Mouse (Mus musculus): ENCODE measurements around the gene Rprm. TPM values are rescaled to one million over a fixed set of nuclear protein-coding genes. Genes with fewer than 3 reads are reported as not detected.

Gene Rprm
- total RNA-seq (2021), result 10 to 100 TPM; 73.1 to 83.3 TPM
- long read RNA-seq, experiment 1, transcript Rprm-201 (1 exons, 1,460 nt), result major isoform, 70 of 70 reads
- long read RNA-seq, experiment 1, partial matches to known transcripts, result 0 of 70 reads
- long read RNA-seq, experiment 1, other reads (novel, unspliced or antisense), result 0 of 70 reads
- long read RNA-seq, experiment 2, transcript Rprm-201 (1 exons, 1,460 nt), result major isoform, 47 of 47 reads
- long read RNA-seq, experiment 2, partial matches to known transcripts, result 0 of 47 reads
- long read RNA-seq, experiment 2, other reads (novel, unspliced or antisense), result 0 of 47 reads

DNA sequence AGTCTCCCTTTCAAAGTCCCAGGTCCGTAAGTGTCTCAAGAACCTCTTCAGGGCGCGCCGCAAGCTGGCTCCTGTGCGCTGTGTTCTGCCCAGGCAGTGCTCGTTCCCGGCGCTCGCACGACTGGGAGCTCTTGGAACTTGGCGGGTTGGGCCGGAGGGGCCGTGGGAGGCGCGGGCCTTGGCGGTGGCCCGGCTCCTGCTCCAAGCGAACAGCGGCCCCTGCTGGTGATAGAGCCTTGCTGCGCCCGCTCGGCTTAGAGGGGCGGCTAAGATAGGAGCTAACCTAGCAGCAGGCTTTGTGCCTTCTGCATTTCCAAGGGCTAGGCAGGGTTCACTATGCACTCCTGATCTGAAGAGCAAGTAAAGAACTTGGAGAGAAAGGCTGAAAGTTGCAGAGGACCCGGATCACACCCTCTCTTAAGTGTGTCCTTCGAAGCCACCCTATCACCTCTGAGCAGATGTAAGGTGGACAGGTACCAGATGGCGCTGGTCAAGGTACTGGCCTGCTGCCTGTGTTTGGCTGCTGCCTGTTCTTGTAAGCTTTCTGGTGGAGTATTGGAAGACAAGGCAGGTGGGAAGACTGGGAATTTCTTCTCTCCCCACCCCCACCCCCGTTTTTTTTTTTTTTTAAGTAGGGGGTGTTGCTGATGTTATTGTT is at the start of gene Rprm:
Rprm (minus strand) TSS at position 123 of the 658 bp plus-strand sequence.
- DNase-seq (ENCODE audit: low spot score in 2 of 2), result peak; percentile 93 to 98

DNA sequence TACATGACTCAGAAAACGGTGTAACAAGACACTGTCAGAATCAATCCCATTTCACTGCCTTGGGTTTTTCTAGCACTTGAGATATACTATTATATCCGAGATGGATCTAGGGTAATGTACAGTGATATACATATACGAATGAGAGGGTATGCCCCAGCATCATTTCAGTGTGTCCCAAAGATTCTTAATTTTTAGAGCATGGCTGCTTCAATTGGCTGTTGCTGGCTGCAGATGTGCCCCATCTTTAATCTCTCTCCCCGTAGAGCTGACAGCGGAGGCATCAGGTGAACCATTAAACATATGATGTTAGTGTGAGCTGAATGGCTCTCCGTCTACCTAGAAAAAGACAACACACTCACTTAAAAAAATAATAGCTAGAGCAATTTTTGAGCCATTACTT is 34.0 kb upstream of the Rprm start:
- no peak for DNase-seq (ENCODE audit: low spot score in 2 of 2)

DNA sequence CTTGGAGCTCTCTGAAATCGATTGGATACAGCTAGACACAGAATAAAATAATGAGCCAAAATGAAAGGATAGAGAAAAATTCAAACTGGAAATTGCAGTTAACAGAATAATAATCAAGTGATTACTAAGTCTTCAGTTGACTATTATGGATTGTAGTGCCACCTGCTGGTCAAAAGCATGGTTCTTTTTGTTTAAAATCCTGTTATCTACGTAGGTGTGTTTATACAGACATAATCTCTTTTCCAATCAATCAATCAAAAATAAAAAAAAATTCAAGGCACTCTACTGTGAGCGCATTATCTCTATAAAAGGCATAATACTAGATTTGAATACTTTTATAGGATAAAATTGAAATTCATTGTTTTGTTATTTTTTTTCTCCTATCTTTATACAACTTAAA is 33.5 kb upstream of the Rprm start:
- peak; percentile 12 to 56 for DNase-seq (ENCODE audit: low spot score in 2 of 2)

DNA sequence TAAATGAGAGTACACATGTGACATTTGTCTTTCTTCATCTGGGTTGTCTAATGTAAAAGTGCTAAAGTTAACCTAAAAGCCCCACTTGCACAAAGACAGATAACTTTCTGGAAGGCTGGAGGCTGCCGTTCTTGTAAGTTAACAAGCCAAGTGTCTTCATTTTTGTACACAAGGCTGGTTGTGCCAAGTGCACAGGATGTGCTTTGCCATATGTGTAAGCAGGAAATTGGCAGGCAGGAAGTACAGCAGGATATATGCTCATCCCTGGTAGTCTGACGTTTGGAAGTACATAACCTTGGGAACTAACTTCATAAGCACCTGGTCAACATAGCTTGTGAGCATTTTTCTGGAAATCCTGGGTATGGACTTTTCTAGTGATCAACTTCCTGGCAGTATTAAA is 25.9 kb upstream of the Rprm start:
- no peak for DNase-seq (ENCODE audit: low spot score in 2 of 2)

DNA sequence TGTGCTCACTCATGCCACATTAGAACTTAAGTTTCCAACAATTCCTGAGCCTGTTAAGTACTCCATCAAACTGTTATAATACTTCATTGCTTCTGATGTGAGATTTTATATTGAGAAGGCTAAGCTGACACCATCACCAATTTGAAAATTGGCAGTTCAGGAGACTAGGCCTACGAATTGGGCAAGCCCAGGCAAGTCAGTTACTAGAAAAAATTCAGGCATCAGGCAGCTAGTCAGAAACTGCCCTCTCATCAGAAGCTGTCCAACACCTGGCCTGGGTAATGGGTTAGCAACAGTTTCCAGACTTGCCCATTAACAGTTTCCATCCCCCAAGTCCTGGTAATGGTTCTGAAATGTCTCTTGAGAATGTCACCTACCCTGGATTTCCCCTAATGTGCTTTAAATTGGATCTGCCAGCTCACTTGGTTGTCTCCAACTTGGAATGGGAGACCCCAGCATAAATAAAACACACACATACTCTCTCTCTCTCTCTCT is 20.9 kb upstream of the Rprm start:
- no peak for DNase-seq (ENCODE audit: low spot score in 2 of 2)

DNA sequence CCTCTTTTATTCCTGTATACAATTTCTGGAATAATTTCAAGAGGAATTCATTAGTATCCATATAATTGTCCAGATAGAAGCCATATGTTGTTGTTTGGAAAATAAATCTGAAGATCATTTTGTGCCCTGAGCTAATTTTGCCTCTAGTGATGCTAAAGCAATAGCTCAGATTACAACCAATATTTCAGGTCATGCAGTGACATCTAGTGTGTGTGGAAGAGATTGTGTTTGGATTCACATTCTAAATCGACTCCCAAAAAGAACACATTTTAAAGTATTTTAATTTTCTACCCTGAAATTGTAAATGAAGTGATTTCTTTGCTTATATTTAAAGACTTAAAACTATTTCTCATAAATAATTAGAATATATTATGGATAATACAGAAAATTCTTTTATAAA is 14.6 kb upstream of the Rprm start:
- no peak for DNase-seq (ENCODE audit: low spot score in 2 of 2)

DNA sequence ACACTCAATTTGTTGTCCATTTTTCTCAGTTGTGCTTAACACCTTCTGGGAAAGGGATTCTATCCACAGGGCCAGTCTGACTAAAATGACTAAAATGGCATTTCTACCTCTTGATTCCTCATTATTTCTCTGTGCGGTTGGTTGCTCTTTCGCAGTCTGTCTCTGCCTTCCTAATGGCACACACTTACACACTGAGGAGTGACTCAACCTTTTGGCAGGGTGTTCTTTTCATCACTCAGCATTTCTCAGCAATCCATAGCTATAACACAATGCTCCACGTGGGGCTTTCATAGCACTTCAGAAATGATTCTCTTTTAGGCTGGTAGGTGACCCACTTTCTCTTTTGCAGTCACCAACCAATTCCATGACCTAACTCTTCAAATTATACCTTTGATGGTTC is 7.3 kb upstream of the Rprm start:
- no peak for DNase-seq (ENCODE audit: low spot score in 2 of 2)

DNA sequence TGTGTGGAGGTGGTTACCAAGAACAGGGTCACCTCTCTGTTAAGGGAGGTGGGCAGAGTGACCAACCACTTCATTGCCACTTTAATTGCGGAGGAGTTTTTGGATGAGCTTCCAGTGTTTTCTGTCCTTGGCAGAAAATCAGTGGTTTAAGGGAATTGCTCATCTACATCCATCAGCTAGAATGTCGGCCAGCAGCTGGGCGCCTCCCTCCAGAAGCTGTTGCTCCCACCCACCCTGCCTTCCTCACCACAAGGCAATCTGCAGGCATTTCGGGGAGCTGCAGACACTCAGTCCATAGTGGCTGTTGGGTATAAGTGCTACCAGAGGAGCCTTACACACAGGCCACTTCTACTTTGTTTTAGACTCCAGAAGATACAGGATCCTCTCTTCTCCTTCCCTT is 902 bp upstream of the Rprm start:
- peak; percentile 47 to 59 for DNase-seq (ENCODE audit: low spot score in 2 of 2)

DNA sequence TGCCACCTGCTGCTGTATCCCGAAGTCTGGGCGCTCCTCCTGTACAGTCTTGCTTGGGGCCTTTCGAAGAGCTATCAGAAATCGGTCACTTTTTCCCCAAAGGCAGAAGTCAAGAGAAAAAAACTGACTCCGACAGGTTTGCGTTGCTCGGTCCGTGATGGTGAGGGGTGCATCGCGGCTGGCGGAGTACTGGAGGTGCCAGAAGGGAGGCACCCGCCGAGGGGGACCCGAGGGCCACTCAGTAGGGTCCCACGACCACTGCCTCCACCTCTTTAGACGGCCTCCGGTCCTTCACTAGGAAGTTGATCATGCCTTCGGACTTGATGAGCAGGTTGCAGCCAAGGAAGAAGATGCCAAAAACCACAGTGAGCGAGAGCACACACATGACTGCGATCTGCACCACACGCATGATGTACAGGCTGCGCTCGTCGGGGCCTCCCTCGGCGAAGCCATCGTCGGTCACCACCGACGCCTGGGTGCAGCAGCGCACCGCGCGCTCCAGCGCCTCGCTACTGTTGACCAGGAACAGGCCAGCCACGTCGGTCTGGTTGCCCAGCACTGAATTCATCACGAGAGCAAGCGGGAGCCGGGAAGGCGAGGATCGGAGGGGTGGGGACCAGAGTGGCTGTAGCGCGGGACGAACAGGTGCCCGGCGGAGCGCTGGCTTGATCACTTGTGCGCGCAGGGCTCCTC is 469 bp downstream of the Rprm start:
- DNase-seq (ENCODE audit: low spot score in 2 of 2), result no peak

DNA sequence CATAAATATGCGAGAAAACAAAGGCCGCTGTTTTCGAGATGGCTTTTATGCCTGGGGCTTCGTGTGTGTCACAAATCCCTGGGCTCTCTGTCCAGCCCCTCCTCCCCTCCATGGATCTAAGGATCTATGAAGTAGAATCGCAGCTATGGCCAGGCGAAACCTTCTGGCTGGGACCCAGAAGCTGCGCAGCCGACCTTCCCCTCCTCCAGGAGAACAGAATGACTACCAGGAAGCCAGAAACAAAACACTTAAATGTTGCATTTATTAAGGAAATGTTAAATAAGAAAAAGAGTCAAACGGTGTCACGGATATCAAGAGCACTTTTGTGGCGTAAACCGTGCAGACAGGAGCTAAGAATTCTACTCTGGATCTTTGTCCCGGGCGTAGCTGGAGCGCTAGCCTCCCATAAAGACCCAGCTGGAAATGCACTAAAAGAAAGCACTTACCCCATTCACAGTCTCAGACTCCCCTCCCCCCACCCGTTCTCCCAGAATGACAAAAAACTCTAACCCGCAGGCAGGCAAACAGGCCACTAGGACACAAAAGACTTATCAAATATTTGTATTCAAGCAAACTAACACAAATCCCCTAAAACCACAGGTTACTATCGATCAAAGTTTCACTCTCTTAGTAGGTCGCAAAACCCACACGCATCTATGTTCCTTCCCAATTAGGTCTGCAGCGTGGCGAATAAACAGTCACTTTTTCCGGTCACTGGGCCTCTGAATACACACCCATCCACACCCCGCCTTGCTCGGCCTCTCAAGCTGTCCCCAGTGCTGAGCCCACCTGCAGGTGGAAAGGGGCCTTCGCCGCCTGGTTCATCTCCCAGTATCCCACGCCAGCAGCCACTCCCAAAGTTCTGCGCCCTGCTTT is 1.3 kb downstream of the Rprm start:
- DNase-seq (ENCODE audit: low spot score in 2 of 2), result no peak

DNA sequence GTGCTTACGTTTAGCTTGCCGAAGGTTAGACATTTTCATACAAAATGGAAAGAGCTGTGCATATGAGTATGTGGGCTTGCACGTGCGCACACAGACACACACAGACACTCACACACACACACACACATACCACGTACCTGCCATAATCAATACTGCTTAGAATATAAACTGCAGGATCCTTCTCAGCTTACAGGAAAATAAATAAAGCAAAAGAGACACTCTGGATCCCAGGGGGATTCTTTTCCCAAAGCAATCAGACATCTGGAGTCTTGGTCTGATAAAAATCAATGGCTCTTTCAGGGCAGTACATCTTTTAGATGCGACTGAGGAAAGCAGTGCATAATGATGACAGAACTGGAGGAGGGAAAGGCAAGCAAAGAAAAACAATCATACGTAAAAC is 6.4 kb downstream of the Rprm start:
- no peak for DNase-seq (ENCODE audit: low spot score in 2 of 2)

DNA sequence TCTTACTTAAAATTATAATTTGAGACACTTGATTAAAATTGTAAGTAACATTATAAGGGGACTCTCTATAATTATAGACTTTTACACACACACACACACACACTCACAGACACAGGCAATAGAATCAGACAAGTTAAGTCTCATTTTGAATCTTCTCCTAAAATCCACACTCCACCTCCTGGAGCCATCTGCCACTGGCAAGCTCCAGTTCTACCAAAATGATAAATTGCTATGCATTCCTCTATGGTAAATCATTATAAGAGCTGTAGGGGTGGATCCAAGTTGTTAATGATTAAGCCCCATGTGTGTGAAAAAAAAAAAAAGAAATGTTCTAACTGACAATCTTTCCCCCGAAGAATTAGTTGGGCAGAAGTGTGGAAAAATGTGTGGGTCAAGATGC is 13.8 kb downstream of the Rprm start:
- no peak for DNase-seq (ENCODE audit: low spot score in 2 of 2)

DNA sequence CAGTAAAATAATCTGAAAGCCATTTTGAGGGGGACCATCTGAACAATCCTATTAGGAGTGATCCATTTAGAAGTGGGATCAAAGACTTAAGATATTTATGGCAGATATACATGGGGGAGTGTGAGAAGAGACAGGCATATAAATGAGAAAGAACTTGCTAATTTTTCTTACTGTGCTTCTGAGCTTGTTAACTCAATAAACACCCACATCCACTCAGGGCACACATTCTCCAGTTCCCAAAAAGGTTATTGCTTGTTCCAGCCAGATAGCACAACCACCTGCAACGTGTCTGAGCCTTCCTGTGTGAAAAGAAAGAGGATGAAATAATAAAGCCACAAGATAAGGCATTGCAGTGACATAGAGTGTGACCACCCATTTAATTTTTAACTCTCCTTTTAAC is 22.9 kb downstream of the Rprm start:
- no peak for DNase-seq (ENCODE audit: low spot score in 2 of 2)

DNA sequence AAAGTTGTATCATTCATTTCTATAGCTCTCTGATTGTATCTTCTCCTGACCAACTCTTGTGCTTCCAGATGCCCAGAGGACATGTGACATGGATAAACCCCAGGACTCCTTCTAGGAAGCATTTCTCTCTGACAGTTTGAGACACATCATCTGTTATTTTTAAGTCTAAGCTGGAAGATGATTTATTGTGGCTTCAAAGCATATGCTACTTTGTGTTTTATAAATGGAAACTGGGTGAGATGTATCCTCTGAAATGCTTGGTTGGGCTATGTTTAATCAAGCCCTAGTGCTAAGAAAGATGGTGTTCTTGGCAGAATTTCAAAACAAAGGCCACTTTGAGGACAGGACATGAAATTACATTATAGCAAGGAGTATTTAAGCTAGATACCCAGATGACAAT is 24.3 kb downstream of the Rprm start:
- no peak for DNase-seq (ENCODE audit: low spot score in 2 of 2)

All from left cerebral cortex, adult 18-20 months (tissue).